Mouse (Mus musculus): Measurements from ENCODE around the gene Enah. TPM values are rescaled to one million over a fixed set of nuclear protein-coding genes. Genes with fewer than 3 reads are reported as not detected.
A peak's percentile ranks its signal among the peaks of the same experiment; 100 is the strongest.

Gene Enah
- polyA plus RNA-seq, 1 experiment from 2014 or later = 23.5 TPM

- Histone ChIP-seq H3K36me3 (ENCODE audit: control insufficient read depth, insufficient read depth, low read length) (no peaks in the 10 kb centered on the region), H3K27me3 (replicated peaks; ENCODE audit: control insufficient read depth, insufficient read depth, low read length) (no peaks in the 10 kb centered on the region), H3K9me3 (ENCODE audit: control insufficient read depth, low read length) (no peaks in the 10 kb centered on the region), H3K4me1 (ENCODE audit: control insufficient read depth, insufficient read depth, low read depth, low read length) (no peaks in the 10 kb centered on the region), H3K4me2 (ENCODE audit: low read length) (no peak overlapping the region), H3K27ac (ENCODE audit: low read depth, low read length) (no peak overlapping the region), H3K4me3 (ENCODE audit: low read length) (no peak overlapping the region), H3K9ac (ENCODE audit: low read depth, low read length) (no peak overlapping the region)
- no peak for ATAC-seq
- WGBS = 84% methylated on average over 6 of the region's 6 CpGs
Observed at GRCm38 (mm10) chr1:182031066-182031465, 11.3 kb upstream of the Enah start.

DNA sequence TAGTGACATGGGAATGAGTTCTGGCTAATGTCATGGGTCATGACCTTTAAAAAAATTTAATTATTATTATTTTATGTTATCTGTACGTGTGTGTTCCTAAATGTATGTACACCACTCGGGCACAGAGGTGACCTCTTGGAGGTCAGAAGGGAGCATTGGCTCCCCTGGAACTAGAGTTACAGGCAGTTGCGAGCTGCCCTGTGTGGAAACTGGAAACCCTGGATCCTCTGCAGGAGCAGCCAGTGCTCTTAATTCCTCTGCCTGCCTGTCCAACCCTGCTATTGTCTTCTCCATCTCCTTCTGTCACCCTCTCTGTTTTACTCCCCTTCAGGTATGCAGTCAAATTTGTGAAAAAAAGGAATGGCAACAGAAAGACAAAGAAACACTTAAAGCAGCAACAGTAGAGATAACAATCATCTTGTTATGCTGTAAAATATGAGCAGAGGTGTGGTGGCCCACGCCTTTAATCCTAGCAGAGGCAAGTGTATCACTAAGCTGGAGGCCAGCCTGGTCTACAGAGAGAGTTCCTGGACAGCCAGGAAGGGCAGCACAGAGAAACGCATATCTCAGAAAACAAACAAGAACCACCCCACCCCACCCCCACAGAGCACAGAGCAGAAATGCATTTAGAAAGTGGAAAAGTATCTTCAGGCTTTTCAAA is 10.3 kb upstream of the Enah start:
- Histone ChIP-seq H3K27me3 (replicated peaks; ENCODE audit: control insufficient read depth, insufficient read depth, low read length) (no peaks in the 10 kb centered on the region), H3K4me3 (ENCODE audit: low read length) (no peak overlapping the region), H3K9me3 (ENCODE audit: control insufficient read depth, low read length) (no peaks in the 10 kb centered on the region), H3K4me2 (ENCODE audit: low read length) (no peak overlapping the region), H3K36me3 (ENCODE audit: control insufficient read depth, insufficient read depth, low read length) (no peaks in the 10 kb centered on the region), H3K9ac (ENCODE audit: low read depth, low read length) (no peak overlapping the region), H3K27ac (ENCODE audit: low read depth, low read length) (no peak overlapping the region), H3K4me1 (ENCODE audit: control insufficient read depth, insufficient read depth, low read depth, low read length) (no peaks in the 10 kb centered on the region)
- no peak for ATAC-seq
- WGBS = 82% methylated on average over 5 of the region's 5 CpGs

DNA sequence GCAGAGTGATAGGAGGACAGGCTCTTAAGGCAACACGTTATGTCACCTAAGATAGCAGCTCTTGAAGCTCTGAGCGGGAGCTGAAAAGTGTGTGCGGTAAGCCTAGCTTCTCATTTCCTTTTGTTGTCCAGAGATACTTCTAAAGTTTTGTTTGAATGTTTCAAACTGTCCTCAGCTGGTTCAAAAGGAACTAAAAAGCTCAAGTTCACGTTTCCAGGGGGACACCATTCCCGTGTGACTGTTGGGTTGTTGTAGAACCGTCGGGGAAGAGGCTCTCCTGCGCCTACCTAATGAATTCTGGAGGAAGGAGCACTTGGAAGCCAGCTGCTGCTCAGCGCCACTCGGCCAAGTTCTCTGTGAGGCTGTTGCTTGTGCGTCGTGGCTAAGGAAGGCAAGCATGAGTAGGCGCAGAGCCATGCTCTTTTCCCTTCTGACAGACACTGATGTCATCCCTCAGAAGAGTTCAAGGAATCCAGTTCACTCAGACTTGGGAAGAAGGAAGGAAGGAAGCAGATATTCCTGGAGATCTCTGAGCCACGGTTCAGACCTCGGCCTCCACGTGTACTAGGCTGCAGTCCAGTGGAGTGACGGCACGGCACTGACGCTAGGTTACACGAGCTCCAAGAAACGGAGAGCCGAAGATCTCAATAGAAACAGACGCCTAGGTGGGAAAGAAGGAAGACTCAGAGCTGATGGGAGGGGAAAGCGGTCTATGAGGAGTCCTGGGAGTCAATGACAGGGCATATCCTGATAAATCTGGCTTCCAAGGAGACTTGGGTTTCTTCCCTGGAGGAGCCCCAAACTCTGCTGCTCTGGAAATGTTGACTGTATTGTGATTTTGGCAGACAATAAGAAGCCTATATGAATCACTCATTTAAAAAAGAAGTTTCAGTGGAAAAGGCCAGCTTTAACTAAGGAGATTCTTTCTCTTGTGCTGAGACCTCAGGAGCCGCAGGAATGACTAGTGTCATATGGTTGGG is 8.7 kb upstream of the Enah start:
- H3K27ac ChIP-seq (ENCODE audit: low read depth, low read length) = no peak overlapping the region
- no peak overlapping the region for H3K4me2 ChIP-seq (ENCODE audit: low read length)
- H3K36me3 ChIP-seq (ENCODE audit: control insufficient read depth, insufficient read depth, low read length) = no peaks in the 10 kb centered on the region
- H3K27me3 ChIP-seq (replicated peaks; ENCODE audit: control insufficient read depth, insufficient read depth, low read length) = no peaks in the 10 kb centered on the region
- no peaks in the 10 kb centered on the region for H3K4me1 ChIP-seq (ENCODE audit: control insufficient read depth, insufficient read depth, low read depth, low read length)
- H3K9me3 ChIP-seq (ENCODE audit: control insufficient read depth, low read length) = no peaks in the 10 kb centered on the region
- no peak for ATAC-seq
- WGBS = 81% methylated on average over 25 of the region's 25 CpGs
- H3K4me3 ChIP-seq (ENCODE audit: low read length) = no peak overlapping the region
- no peak overlapping the region for H3K9ac ChIP-seq (ENCODE audit: low read depth, low read length)

DNA sequence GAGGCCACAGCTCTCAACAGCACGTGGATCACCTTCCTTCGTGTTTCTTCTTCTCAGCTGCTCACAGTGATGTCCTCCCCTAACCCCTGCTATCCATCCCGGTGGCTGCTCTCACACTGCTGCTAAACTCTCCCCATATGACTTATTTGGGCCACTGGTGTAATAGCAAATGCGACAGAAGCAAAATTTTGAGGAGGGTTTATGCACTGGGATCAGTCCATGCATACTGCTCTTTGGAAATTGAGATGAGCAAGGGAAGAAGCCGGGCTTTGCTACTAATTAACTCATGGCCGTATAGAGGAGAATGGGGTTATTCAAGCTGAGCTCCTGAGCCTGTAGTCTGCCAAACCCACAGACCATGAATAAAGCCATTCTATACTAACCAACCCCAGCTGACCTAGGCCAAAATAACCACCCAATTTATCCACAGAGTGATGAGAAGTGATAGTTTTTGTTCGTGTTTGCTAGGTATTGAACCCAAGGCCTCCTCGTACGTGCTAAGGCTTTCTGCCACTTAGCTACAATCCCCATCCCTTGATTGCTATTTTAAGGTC is 7.7 kb upstream of the Enah start:
- Histone ChIP-seq H3K9ac (ENCODE audit: low read depth, low read length) (no peak overlapping the region), H3K9me3 (ENCODE audit: control insufficient read depth, low read length) (no peaks in the 10 kb centered on the region), H3K27ac (ENCODE audit: low read depth, low read length) (no peak overlapping the region), H3K4me1 (ENCODE audit: control insufficient read depth, insufficient read depth, low read depth, low read length) (no peaks in the 10 kb centered on the region), H3K4me2 (ENCODE audit: low read length) (no peak overlapping the region), H3K27me3 (replicated peaks; ENCODE audit: control insufficient read depth, insufficient read depth, low read length) (no peaks in the 10 kb centered on the region), H3K4me3 (ENCODE audit: low read length) (no peak overlapping the region), H3K36me3 (ENCODE audit: control insufficient read depth, insufficient read depth, low read length) (no peaks in the 10 kb centered on the region)
- no peak for ATAC-seq
- WGBS = 55% methylated on average over 9 of the region's 9 CpGs

GRCm38 (mm10) chr1:182026821-182027220 is 7.0 kb upstream of the Enah start:
- Histone ChIP-seq H3K9me3 (ENCODE audit: control insufficient read depth, low read length) (no peaks in the 10 kb centered on the region), H3K9ac (ENCODE audit: low read depth, low read length) (no peak overlapping the region), H3K4me2 (ENCODE audit: low read length) (no peak overlapping the region), H3K36me3 (ENCODE audit: control insufficient read depth, insufficient read depth, low read length) (no peaks in the 10 kb centered on the region), H3K27me3 (replicated peaks; ENCODE audit: control insufficient read depth, insufficient read depth, low read length) (no peaks in the 10 kb centered on the region), H3K4me3 (ENCODE audit: low read length) (no peak overlapping the region), H3K4me1 (ENCODE audit: control insufficient read depth, insufficient read depth, low read depth, low read length) (no peaks in the 10 kb centered on the region; the same call in 1 of the 2 replicates), H3K27ac (ENCODE audit: low read depth, low read length) (no peak overlapping the region)
- 90% methylated on average over 5 of the region's 5 CpGs for WGBS
- no peak for ATAC-seq

DNA sequence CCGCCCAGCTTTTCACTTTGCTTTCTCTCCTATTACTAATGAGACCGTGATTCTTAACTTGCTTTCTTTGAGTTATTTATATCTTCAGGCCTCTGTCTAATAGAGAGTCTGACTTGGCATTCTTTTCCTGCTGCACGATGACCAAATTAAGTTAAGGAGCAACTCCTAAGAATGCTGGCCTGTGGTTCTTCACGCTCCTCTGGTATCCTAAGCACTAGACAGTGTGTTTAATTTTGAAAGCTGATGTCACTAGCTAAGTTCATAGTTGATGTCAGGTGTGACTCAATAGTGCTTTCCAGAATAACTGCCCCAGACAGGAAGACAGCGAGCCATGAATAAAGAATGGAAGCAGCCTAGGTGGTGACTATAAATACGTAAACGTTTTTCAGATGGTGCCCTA is 6.3 kb upstream of the Enah start:
- ATAC-seq = no peak
- whole genome bisulfite sequencing = 74% methylated on average over 7 of the region's 7 CpGs
- Histone ChIP-seq H3K36me3 (ENCODE audit: control insufficient read depth, insufficient read depth, low read length) (no peaks in the 10 kb centered on the region), H3K27me3 (replicated peaks; ENCODE audit: control insufficient read depth, insufficient read depth, low read length) (no peaks in the 10 kb centered on the region), H3K4me2 (ENCODE audit: low read length) (no peak overlapping the region), H3K4me1 (ENCODE audit: control insufficient read depth, insufficient read depth, low read depth, low read length) (peaks cover 6% of the 10 kb centered on the region), H3K9ac (ENCODE audit: low read depth, low read length) (no peak overlapping the region), H3K4me3 (ENCODE audit: low read length) (no peak overlapping the region), H3K9me3 (ENCODE audit: control insufficient read depth, low read length) (no peaks in the 10 kb centered on the region), H3K27ac (ENCODE audit: low read depth, low read length) (no peak overlapping the region)

DNA sequence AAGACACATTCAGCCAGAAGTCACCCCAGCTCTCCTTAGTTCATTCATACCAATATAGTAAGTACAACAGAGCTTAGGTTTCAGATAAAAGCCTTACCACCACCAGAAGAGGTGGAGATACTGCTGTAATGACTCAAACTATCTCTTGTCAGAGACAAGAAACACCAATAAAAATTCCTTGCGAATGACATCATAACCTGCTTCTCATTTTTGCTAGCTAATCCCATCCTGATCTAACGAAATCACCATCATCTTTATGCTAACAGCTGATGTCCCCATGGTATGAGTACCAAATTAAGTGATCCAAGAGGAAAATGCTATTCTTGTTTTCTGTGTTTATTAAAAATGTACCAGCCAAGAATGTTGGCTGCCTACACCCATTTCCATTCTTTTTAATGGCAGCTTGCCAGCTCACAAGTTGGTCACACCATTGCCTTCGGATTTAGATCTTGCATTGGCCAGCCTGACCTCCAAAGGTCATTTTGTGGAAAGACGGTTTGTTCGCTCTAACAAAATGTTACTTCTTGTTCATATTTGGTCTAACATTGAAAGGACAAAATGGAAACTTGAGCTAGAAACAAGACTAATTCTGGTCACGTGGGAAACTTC is 2.0 kb upstream of the Enah start:
- no peaks in the 10 kb centered on the region for H3K9me3 ChIP-seq (ENCODE audit: control insufficient read depth, low read length)
- no peak for ATAC-seq
- 73% methylated on average over 6 of the region's 6 CpGs for WGBS
- no peak overlapping the region for H3K27ac ChIP-seq (ENCODE audit: low read depth, low read length)
- no peaks in the 10 kb centered on the region for H3K36me3 ChIP-seq (ENCODE audit: control insufficient read depth, insufficient read depth, low read length)
- no peak overlapping the region for H3K4me3 ChIP-seq (ENCODE audit: low read length)
- peak overlapping the region; percentile 65; the same call in 1 of the 2 replicates for H3K4me2 ChIP-seq (ENCODE audit: low read length)
- H3K4me1 ChIP-seq (ENCODE audit: control insufficient read depth, insufficient read depth, low read depth, low read length) = peaks cover 17% of the 10 kb centered on the region
- H3K27me3 ChIP-seq (replicated peaks; ENCODE audit: control insufficient read depth, insufficient read depth, low read length) = no peaks in the 10 kb centered on the region
- no peak overlapping the region for H3K9ac ChIP-seq (ENCODE audit: low read depth, low read length)

DNA sequence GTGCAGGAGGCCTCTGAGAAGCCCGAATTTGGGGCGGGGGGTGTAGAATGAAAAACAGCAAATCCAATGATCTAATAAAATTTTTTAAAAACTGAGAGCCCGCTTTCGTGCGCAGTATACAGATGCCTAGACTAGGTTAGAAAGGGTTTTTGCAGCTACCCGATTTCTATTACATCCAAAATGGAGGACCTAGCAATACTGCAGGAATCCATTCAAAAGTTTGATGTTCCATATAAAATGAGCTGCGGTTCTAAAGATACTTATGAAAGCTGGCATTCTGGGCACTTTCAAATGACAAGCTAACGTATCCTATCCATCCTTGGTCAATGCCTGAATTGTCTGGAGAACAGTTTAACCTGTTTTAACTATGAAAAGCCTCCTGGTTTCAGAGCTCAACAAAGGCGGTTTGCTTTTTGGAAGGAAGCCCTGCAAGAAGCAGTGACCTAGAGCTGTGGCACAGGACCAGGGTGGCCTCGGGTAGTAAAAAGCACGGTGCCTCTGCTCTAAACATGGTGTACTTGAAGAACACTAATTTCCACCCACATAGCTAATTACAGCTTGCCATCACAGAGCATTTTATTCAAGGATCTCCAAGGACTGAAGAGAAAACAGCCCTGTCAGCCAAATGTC is 1.2 kb upstream of the Enah start:
- H3K4me2 ChIP-seq (ENCODE audit: low read length) = peak overlapping the region; percentile 65
- ATAC-seq = peak; percentile 1; the same call in 1 of the 2 replicates
- H3K27me3 ChIP-seq (replicated peaks; ENCODE audit: control insufficient read depth, insufficient read depth, low read length) = no peaks in the 10 kb centered on the region
- H3K4me3 ChIP-seq (ENCODE audit: low read length) = peak overlapping the region; percentile 90
- peak overlapping the region; percentile 99 for H3K27ac ChIP-seq (ENCODE audit: low read depth, low read length)
- no peaks in the 10 kb centered on the region for H3K36me3 ChIP-seq (ENCODE audit: control insufficient read depth, insufficient read depth, low read length)
- peak overlapping the region; percentile 99 for H3K9ac ChIP-seq (ENCODE audit: low read depth, low read length)
- H3K4me1 ChIP-seq (ENCODE audit: control insufficient read depth, insufficient read depth, low read depth, low read length) = peaks cover 17% of the 10 kb centered on the region
- WGBS = 18% methylated on average over 11 of the region's 11 CpGs
- no peaks in the 10 kb centered on the region for H3K9me3 ChIP-seq (ENCODE audit: control insufficient read depth, low read length)

All from hindbrain, embryonic 16.5 days (tissue).